9 mouse cellular contexts compared by ENCODE assay signal in the genomic region with DNA sequence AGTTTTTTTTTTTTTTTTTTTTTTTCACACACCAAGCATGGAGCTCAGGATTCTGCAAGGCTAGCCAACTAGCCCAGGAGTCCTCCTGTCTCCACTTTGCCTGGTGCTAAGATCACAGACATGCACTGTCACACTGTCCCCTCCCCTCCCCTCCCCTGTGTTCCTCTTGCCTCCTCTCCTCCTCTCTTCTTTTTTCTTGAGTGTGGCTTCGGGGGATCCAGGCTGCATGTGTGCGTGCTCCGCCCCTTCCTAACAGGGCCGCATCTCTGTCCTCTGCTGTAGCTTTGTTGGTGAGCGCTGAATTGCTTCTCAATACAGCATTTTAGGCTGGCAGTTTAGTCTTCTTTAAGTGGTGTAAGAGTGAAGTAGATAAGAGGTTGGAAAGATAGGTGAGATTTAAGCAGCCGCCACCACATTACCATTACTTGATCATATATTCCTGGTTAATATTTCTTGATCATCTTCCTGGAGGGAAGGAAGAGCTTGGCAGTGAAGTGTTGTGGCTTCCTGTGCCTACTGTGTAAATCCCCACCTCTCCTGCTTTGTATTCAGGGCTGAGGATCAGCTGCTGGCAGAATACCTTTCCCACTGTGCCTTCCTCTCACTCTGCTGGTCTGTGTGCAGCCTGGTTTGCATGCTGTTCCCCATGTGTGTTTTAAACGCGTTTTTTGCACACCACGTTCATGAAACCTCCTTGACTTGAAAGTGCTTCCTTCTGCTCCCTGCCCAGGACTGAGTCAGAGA.
DNase-seq lines count a peak whose midpoint lies in the region; ATAC-seq and TF ChIP-seq lines count a peak whose summit lies in the region.
"Had no signal": no experiment of that assay in that cellular context is flagged by ENCODE, and none has a peak within 500 bp of the region (broad histone marks: within the 10 kb centered on the region; RNA-seq: fewer than 3 reads in every experiment).

No protein-coding gene starts in this region.

- no peaks in the 10 kb centered on the region for H3K27me3 ChIP-seq in heart, embryonic 14.5 days (ENCODE audit: control insufficient read depth, insufficient read depth, low read length)
- no peaks in the 10 kb centered on the region for H3K27me3 ChIP-seq in forebrain, embryonic 13.5 days
- no peaks in the 10 kb centered on the region for H3K27me3 ChIP-seq in midbrain, embryonic 11.5 days (ENCODE audit: control insufficient read depth, insufficient read depth, low read length)
- H3K27me3 ChIP-seq in liver, postnatal 0 days (ENCODE audit: insufficient read depth, low read length), result no peaks in the 10 kb centered on the region

- H3K9me3 ChIP-seq in heart, embryonic 14.5 days (ENCODE audit: control insufficient read depth, low read length), result no peaks in the 10 kb centered on the region
- no peaks in the 10 kb centered on the region for H3K9me3 ChIP-seq in forebrain, embryonic 13.5 days (replicated peaks)
- no peaks in the 10 kb centered on the region for H3K9me3 ChIP-seq in midbrain, embryonic 11.5 days (ENCODE audit: control insufficient read depth, low read length)
- H3K9me3 ChIP-seq in liver, postnatal 0 days (ENCODE audit: low read length), result no peaks in the 10 kb centered on the region

- no peak for ATAC-seq in heart, embryonic 14.5 days (ENCODE audit: insufficient number of reproducible peaks, insufficient read depth, low FRiP score, low read depth)
- ATAC-seq in forebrain, embryonic 13.5 days, result peak; percentile 66
- ATAC-seq in midbrain, embryonic 11.5 days (ENCODE audit: low FRiP score), result no peak
- no peak for ATAC-seq in liver, postnatal 0 days

- TF ChIP-seq CTCF in liver, postnatal 0 days (IDR thresholded peaks at IDR 0.05; ENCODE audit: low read depth), result no peak

- WGBS in heart, embryonic 14.5 days, result 29% methylated on average over 9 of the region's 9 CpGs
- 20% methylated on average over 9 of the region's 9 CpGs for WGBS in forebrain, embryonic 13.5 days
- WGBS in midbrain, embryonic 11.5 days, result 31% methylated on average over 9 of the region's 9 CpGs
- 29% methylated on average over 9 of the region's 9 CpGs for WGBS in liver, postnatal 0 days (ENCODE audit: insufficient replicate concordance)

- H3K4me3 ChIP-seq in heart, embryonic 14.5 days (ENCODE audit: control insufficient read depth in 1 of 2, insufficient read depth in 1 of 2, low read depth in 1 of 2, low read length in 2 of 2), result no peak overlapping the region
- H3K4me3 ChIP-seq in forebrain, embryonic 13.5 days, result no peak overlapping the region
- no peak overlapping the region for H3K4me3 ChIP-seq in midbrain, embryonic 11.5 days (ENCODE audit: low read depth, low read length)
- no peak overlapping the region for H3K4me3 ChIP-seq in liver, postnatal 0 days (ENCODE audit: low read depth, low read length)

- peak overlapping the region; percentile 76 to 77 for H3K27ac ChIP-seq in heart, embryonic 14.5 days (replicated peaks in 1 of 2; ENCODE audit: control insufficient read depth in 1 of 2, insufficient read depth in 1 of 2, low read depth in 2 of 2, low read length in 2 of 2)
- peak overlapping the region; percentile 71 for H3K27ac ChIP-seq in forebrain, embryonic 13.5 days
- no peak overlapping the region for H3K27ac ChIP-seq in midbrain, embryonic 11.5 days (ENCODE audit: low read depth, low read length)
- H3K27ac ChIP-seq in liver, postnatal 0 days (ENCODE audit: low read depth), result no peak overlapping the region

- peaks cover 15 to 31% of the 10 kb centered on the region in 2 experiments for H3K4me1 ChIP-seq in heart, embryonic 14.5 days (ENCODE audit: control insufficient read depth in 2 of 2, insufficient read depth in 2 of 2, low read length in 2 of 2)
- peaks cover 25% of the 10 kb centered on the region for H3K4me1 ChIP-seq in forebrain, embryonic 13.5 days
- H3K4me1 ChIP-seq in midbrain, embryonic 11.5 days (ENCODE audit: control insufficient read depth, insufficient read depth, low read length), result peaks cover 14% of the 10 kb centered on the region
- H3K4me1 ChIP-seq in liver, postnatal 0 days (ENCODE audit: insufficient read depth), result no peaks in the 10 kb centered on the region; the same call in 1 of the 2 replicates

- peaks cover 3% of the 10 kb centered on the region for H3K36me3 ChIP-seq in heart, embryonic 14.5 days (ENCODE audit: control insufficient read depth, insufficient read depth, low read length)
- peaks cover 2% of the 10 kb centered on the region for H3K36me3 ChIP-seq in forebrain, embryonic 13.5 days (ENCODE audit: poor library complexity, severe bottlenecking)
- no peaks in the 10 kb centered on the region for H3K36me3 ChIP-seq in midbrain, embryonic 11.5 days (ENCODE audit: control insufficient read depth, insufficient read depth, low read length)
- peaks cover 2% of the 10 kb centered on the region; the same call in 1 of the 2 replicates for H3K36me3 ChIP-seq in liver, postnatal 0 days (replicated peaks; ENCODE audit: insufficient read depth, low read length)

- DNase-seq in heart, adult 9 months (ENCODE audit: low spot score in 2 of 2), result no peak
- DNase-seq in Muller cell, postnatal 12 days (ENCODE audit: inconsistent ontology term), result peak; percentile 26
- DNase-seq in midbrain, embryonic 11.5 days (ENCODE audit: low spot score, missing footprints), result peak; percentile 84
- DNase-seq in spleen, postnatal 36 days (ENCODE audit: low spot score in 2 of 2), result no peak
- DNase-seq in layer of hippocampus, postnatal 25 days (ENCODE audit: extremely low spot score in 1 of 2, low spot score in 1 of 2), result no peak
- DNase-seq in liver, postnatal 0 days, result no peak
- DNase-seq: adrenal gland, adult 8-10 months had no signal

- no peak for TF ChIP-seq EP300 in liver, postnatal 0 days (IDR thresholded peaks at IDR 0.05; ENCODE audit: low read depth)

- no peak overlapping the region for H3K4me2 ChIP-seq in heart, embryonic 14.5 days (ENCODE audit: low read length)
- H3K4me2 ChIP-seq in forebrain, embryonic 13.5 days, result peak overlapping the region; percentile 22; the same call in 1 of the 2 replicates
- H3K4me2 ChIP-seq in midbrain, embryonic 11.5 days, result no peak overlapping the region
- H3K4me2 ChIP-seq in liver, postnatal 0 days (ENCODE audit: low read depth, low read length), result no peak overlapping the region

- no peak overlapping the region for H3K9ac ChIP-seq in heart, embryonic 14.5 days (ENCODE audit: low read length)
- peak overlapping the region; percentile 45 for H3K9ac ChIP-seq in forebrain, embryonic 13.5 days
- no peak overlapping the region for H3K9ac ChIP-seq in midbrain, embryonic 11.5 days (ENCODE audit: low read length)
- H3K9ac ChIP-seq in liver, postnatal 0 days (replicated peaks), result no peak overlapping the region

Comparison
In these comparisons a context has a peak if more than half of its experiments do, and no peak if none do; other contexts are left out.
1. H3K27ac ChIP-seq: peak in heart, embryonic 14.5 days (2 of 2) and forebrain, embryonic 13.5 days (single experiment); none in midbrain, embryonic 11.5 days (single experiment) and liver, postnatal 0 days (single experiment).
2. DNase-seq: peak in Muller cell, postnatal 12 days (single experiment) and midbrain, embryonic 11.5 days (single experiment); none in heart, adult 9 months (0 of 2), spleen, postnatal 36 days (0 of 2), layer of hippocampus, postnatal 25 days (0 of 2) and liver, postnatal 0 days (single experiment).